Mouse (Mus musculus) myocyte (in vitro differentiated cells): Measurements from ENCODE around the gene Mrpl58. TPM values are rescaled to one million over a fixed set of nuclear protein-coding genes. Genes with fewer than 3 reads are reported as not detected.
"Not testable (repeated sequence)": the region's sequence is repeated elsewhere in the genome, so short reads cannot be mapped to it uniquely, and the experiment has no call there.

ENCODE experiments used
- H3K27me3 ChIP-seq: one replicate; pipeline ENCODE4 v1.6.1; 2011; ENCODE audit not compliant: control insufficient read depth, insufficient read depth, insufficient read length
- H3K36me3 ChIP-seq: one replicate; pipeline ENCODE4 v1.6.1; 2011; ENCODE audit not compliant: control insufficient read depth, insufficient read depth
- H3K4me2 ChIP-seq: one replicate; pipeline ENCODE4 v1.6.1; 2011; ENCODE audit warnings: low read depth, control low read depth
- H3K4me3 ChIP-seq: one replicate; pipeline ENCODE4 v1.5.1; 2011; ENCODE audit warnings: mild to moderate bottlenecking, control low read depth, moderate library complexity
- H3K79me2 ChIP-seq: one replicate; pipeline ENCODE4 v1.6.1; 2011; ENCODE audit not compliant: control insufficient read depth, insufficient read depth
- H3ac ChIP-seq: one replicate; pipeline ENCODE4 v1.6.1; 2011; ENCODE audit not compliant: control insufficient read depth, insufficient read length
- CEBPB ChIP-seq: IDR thresholded peaks from 2 replicates; pipeline ENCODE4 v1.6.1; 2011; ENCODE audit warnings: mild to moderate bottlenecking, moderate library complexity; ENCODE audit not compliant: poor library complexity, insufficient read depth, severe bottlenecking
- E2F4 ChIP-seq: IDR thresholded peaks from one replicate; pipeline ENCODE4 v1.6.1; 2011; ENCODE audit warnings: mild to moderate bottlenecking, control low read depth, moderate library complexity; ENCODE audit not compliant: insufficient read depth
- MAX ChIP-seq: IDR thresholded peaks from one replicate; pipeline ENCODE4 v1.6.1; 2011; ENCODE audit warnings: low read depth, mild to moderate bottlenecking, control low read depth
- MYOD1 ChIP-seq, 3 experiments: IDR thresholded peaks; one replicate each; pipeline ENCODE4 v1.6.1; 2011; ENCODE audit warnings: control low read depth in 2 of 3, low read depth in 2 of 3, mild to moderate bottlenecking in 2 of 3, moderate library complexity in 1 of 3; ENCODE audit not compliant: insufficient read length in 2 of 3, control insufficient read depth in 1 of 3
- MYOG ChIP-seq, 3 experiments: IDR thresholded peaks; one replicate each; pipeline ENCODE4 v1.6.1; 2011; ENCODE audit warnings: control low read depth in 2 of 3, low read depth in 2 of 3, mild to moderate bottlenecking in 2 of 3; ENCODE audit not compliant: insufficient read length in 2 of 3, control insufficient read depth in 1 of 3, insufficient read depth in 1 of 3
- POLR2A ChIP-seq: IDR thresholded peaks from one replicate; pipeline ENCODE4 v1.6.1; 2011; ENCODE audit warnings: low read depth, mild to moderate bottlenecking, control low read depth, moderate library complexity; ENCODE audit not compliant: insufficient read length
- POLR2AphosphoS2 ChIP-seq: IDR thresholded peaks from one replicate; pipeline ENCODE4 v1.6.1; 2011; ENCODE audit warnings: low read depth, control low read depth; ENCODE audit not compliant: insufficient read length
- REST ChIP-seq: IDR thresholded peaks from one replicate; pipeline ENCODE4 v1.6.1; 2011; ENCODE audit warnings: mild to moderate bottlenecking, control low read depth, moderate library complexity; ENCODE audit not compliant: insufficient read depth, insufficient read length
- SRF ChIP-seq: IDR thresholded peaks from one replicate; pipeline ENCODE4 v1.6.1; 2011; ENCODE audit warnings: low read depth; ENCODE audit not compliant: control insufficient read depth, insufficient read length
- TCF12 ChIP-seq: IDR thresholded peaks from one replicate; pipeline ENCODE4 v1.6.1; 2011; ENCODE audit warnings: mild to moderate bottlenecking, control low read depth; ENCODE audit not compliant: poor library complexity, insufficient read depth, severe bottlenecking
- TCF3 ChIP-seq: IDR thresholded peaks from one replicate; pipeline ENCODE4 v1.6.1; 2011; ENCODE audit warnings: low read depth, control low read depth; ENCODE audit not compliant: insufficient read length
- USF1 ChIP-seq: IDR thresholded peaks from one replicate; pipeline ENCODE4 v1.6.1; 2011; ENCODE audit warnings: low read depth, mild to moderate bottlenecking, control low read depth, moderate library complexity
- polyA plus RNA-seq: library from polyadenylated mRNA; unstranded; fragments of >200 nt; fragmentation: generic; extraction: Trizol; gene quantifications from one replicate; pipeline ENCODE4 v1.2.1, GENCODE M21; 2012; ENCODE audit warnings: missing spikeins

The Mrpl58 gene
- polyA plus RNA-seq, 1 experiment: 201 TPM

DNA sequence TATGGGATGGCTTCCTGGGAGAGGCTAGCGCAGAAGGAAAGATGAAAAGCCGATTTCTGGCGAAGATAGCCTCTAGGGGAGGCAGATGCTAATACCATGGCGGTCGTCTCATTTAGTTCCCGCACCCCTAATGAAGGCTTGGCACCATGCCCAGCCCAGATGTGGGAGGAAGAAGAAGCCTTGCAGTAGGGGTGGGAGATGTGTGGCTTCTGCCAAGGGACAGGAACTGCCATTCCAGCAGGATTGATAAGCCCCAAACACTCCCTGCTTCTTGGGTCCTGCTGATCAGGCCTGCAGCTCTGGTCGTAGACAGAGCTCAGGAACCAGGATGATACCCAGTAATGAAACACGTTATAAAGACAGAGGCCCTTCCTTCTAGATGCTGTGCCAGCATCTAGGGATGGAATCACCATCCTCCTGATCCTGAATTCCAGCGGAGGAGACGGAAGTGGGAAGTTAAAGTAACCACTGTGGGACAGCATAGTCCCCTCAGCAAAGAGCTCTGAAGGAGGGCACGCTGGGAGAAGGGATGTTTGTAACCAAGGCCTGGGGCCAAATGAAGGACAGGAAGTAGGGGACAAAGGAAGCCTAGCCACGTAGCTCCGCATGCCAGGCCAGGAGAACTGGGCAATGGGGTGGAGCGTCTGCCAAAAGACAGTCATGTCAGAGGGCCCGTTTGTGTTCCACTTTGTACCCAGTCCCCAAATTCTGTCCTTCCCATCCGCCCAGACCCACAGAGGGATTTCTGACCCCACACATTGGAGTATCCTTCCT lies 19.7 kb upstream of the Mrpl58 start:
- no peak overlapping the region for H3ac ChIP-seq
- peaks cover 8% of the 10 kb centered on the region for H3K36me3 ChIP-seq
- TF ChIP-seq POLR2AphosphoS2 (peak; percentile 31), TCF3 (no peak)
- H3K4me3 ChIP-seq: peak overlapping the region; percentile 71
- peak overlapping the region; percentile 66 for H3K4me2 ChIP-seq
- H3K27me3 ChIP-seq: no peaks in the 10 kb centered on the region
- peaks cover 68% of the 10 kb centered on the region for H3K79me2 ChIP-seq

DNA sequence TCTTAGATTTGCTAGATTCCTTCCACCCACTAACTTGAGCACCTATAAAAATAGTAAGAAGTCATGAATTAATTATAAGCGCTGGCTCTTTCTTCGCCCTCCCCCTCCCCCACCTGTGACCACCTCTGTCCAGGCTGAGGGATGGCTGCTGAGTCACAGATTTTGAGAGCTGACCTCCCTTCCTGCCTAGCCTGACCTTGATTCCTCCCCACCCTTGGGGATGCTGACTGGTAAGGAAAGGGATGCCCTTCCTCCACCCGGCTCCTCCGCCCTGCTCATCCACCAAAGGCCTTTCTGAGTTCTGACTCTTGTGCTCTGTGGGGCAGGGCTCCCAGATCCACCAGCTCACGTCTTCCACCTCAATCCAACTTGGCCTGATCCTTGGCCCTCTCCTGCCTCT lies 19.0 kb upstream of the Mrpl58 start:
- peak overlapping the region; percentile 66 for H3K4me2 ChIP-seq
- no peaks in the 10 kb centered on the region for H3K27me3 ChIP-seq
- H3ac ChIP-seq: no peak overlapping the region
- peak overlapping the region; percentile 71 for H3K4me3 ChIP-seq
- H3K79me2 ChIP-seq: peaks cover 73% of the 10 kb centered on the region
- TF ChIP-seq POLR2A: no peak
- TF ChIP-seq TCF12: no peak
- TF ChIP-seq MYOG (IDR thresholded peaks at IDR 0.05; ENCODE audit: control insufficient read depth in 1 of 3, insufficient read depth in 1 of 3, insufficient read length in 2 of 3, low read depth in 2 of 3): no peak
- TF ChIP-seq CEBPB: no peak
- TF ChIP-seq REST: no peak
- TF ChIP-seq E2F4: no peak
- no peak for TF ChIP-seq USF1
- no peak for TF ChIP-seq SRF
- no peak for TF ChIP-seq TCF3
- TF ChIP-seq MYOD1 (IDR thresholded peaks at IDR 0.05; ENCODE audit: control insufficient read depth in 1 of 3, insufficient read length in 2 of 3, low read depth in 2 of 3): no peak
- H3K36me3 ChIP-seq: peaks cover 8% of the 10 kb centered on the region

- not testable (repeated sequence) for H3K36me3 ChIP-seq, H3K27me3 ChIP-seq, H3K4me2 ChIP-seq, H3K4me3 ChIP-seq, H3ac ChIP-seq
- H3K79me2 ChIP-seq: peaks cover 73% of the 10 kb centered on the region
Measured at GRCm38 (mm10) chr11:115386859-115387258, 16.7 kb upstream of the Mrpl58 start.

- Histone ChIP-seq H3K27me3 (no peaks in the 10 kb centered on the region), H3K79me2 (peaks cover 31% of the 10 kb centered on the region), H3K4me3 (no peak overlapping the region), H3K36me3 (peaks cover 18% of the 10 kb centered on the region), H3K4me2 (no peak overlapping the region), H3ac (no peak overlapping the region)
- TF ChIP-seq REST (no peak), POLR2AphosphoS2 (no peak), POLR2A (no peak), E2F4 (no peak), CEBPB (no peak), MYOD1 (IDR thresholded peaks at IDR 0.05; ENCODE audit: control insufficient read depth in 1 of 3, insufficient read length in 2 of 3, low read depth in 2 of 3) (no peak), TCF12 (no peak), USF1 (no peak), MAX (no peak), SRF (no peak), MYOG (IDR thresholded peaks at IDR 0.05; ENCODE audit: control insufficient read depth in 1 of 3, insufficient read depth in 1 of 3, insufficient read length in 2 of 3, low read depth in 2 of 3) (no peak), TCF3 (no peak)
Measured at GRCm38 (mm10) chr11:115391358-115391757, 12.2 kb upstream of the Mrpl58 start.

DNA sequence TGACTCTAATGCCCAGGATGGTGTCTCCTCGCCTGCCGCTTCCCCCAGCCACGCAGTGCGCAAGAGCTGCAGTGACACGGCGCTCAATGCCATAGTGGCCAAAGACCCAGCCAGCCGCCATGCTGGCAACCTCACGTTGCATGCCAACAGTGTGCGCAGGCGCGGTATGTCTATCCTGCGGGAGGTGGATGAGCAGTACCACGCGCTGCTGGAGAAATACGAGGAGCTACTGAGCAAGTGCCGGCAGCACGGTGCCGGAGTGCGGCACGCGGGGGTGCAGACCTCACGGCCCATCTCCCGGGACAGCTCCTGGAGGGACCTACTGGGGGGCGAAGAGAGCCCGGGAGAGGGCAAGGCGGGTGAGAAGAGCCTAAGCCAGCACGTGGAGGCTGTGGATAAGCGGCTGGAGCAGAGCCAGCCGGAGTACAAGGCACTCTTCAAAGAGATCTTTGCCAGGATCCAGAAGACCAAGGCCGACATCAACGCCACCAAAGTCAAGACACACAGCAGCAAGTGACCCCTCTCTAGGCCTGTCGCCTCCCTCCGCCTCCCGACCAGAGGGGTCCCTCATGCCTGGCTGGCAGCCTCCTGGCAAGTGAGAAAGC lies 9.7 kb upstream of the Mrpl58 start:
- H3K36me3 ChIP-seq: peaks cover 13% of the 10 kb centered on the region
- TF ChIP-seq MAX (no peak), POLR2A (no peak), E2F4 (no peak), POLR2AphosphoS2 (no peak), REST (no peak), CEBPB (no peak), SRF (no peak), TCF3 (no peak), TCF12 (no peak), MYOD1 (IDR thresholded peaks at IDR 0.05; ENCODE audit: control insufficient read depth in 1 of 3, insufficient read length in 2 of 3, low read depth in 2 of 3) (no peak), USF1 (no peak), MYOG (IDR thresholded peaks at IDR 0.05; ENCODE audit: control insufficient read depth in 1 of 3, insufficient read depth in 1 of 3, insufficient read length in 2 of 3, low read depth in 2 of 3) (no peak)
- peaks cover 6% of the 10 kb centered on the region for H3K79me2 ChIP-seq
- no peak overlapping the region for H3ac ChIP-seq
- H3K27me3 ChIP-seq: no peaks in the 10 kb centered on the region
- no peak overlapping the region for H3K4me2 ChIP-seq
- H3K4me3 ChIP-seq: no peak overlapping the region
